Mouse (Mus musculus) layer of hippocampus, adult 2 months (tissue): ENCODE measurements around the gene Wnt5a. TPM values are rescaled to one million over a fixed set of nuclear protein-coding genes. Genes with fewer than 3 reads are reported as not detected.
A peak's percentile ranks its signal among the peaks of the same experiment; 100 is the strongest.

Experiments used
- DNase-seq, 2 experiments: peaks; one replicate each; pipeline ENCODE4 v3.0.0; 2022; ENCODE audit warnings: low spot score in 2 of 2
- H3K27ac ChIP-seq: fragments of 200-600 bp; 2 replicates; pipeline ENCODE4 v1.8.1; 2022
- H3K4me3 ChIP-seq: fragments of 200-600 bp; 2 replicates; pipeline ENCODE4 v1.8.1; 2022; ENCODE audit warnings: mild to moderate bottlenecking
- CTCF ChIP-seq: fragments of 200-600 bp; conservative IDR thresholded peaks from 2 replicates; pipeline ENCODE4 v1.8.1; 2022; ENCODE audit warnings: antibody characterized with exemption, mild to moderate bottlenecking, moderate library complexity
- long read RNA-seq, 2 experiments: library from polyadenylated mRNA; stranded (forward); transcript quantifications; one replicate each; pipeline ENCODE4 v2.0.0; 2021; ENCODE audit warnings: borderline mapping rate in 2 of 2
- total RNA-seq, 2 experiments: library from RNA; stranded (reverse); gene quantifications; 2 replicates each; pipeline ENCODE4 v1.2.3; 2021

Wnt5a gene
- 10 to 100 TPM in 1 of 2 experiments, 1 to 10 TPM in 1; 9.8 to 11.9 TPM for total RNA-seq
- long read RNA-seq, experiment 1, full-length matches to known transcripts = 5 of 8 reads
- long read RNA-seq, experiment 1, partial matches to known transcripts = 0 of 8 reads
- long read RNA-seq, experiment 1, other reads (novel, unspliced or antisense) = 3 of 8 reads
- long read RNA-seq, experiment 2, full-length matches to known transcripts = 1 of 1 reads
- long read RNA-seq, experiment 2, partial matches to known transcripts = 0 of 1 reads
- long read RNA-seq, experiment 2, other reads (novel, unspliced or antisense) = 0 of 1 reads

DNA sequence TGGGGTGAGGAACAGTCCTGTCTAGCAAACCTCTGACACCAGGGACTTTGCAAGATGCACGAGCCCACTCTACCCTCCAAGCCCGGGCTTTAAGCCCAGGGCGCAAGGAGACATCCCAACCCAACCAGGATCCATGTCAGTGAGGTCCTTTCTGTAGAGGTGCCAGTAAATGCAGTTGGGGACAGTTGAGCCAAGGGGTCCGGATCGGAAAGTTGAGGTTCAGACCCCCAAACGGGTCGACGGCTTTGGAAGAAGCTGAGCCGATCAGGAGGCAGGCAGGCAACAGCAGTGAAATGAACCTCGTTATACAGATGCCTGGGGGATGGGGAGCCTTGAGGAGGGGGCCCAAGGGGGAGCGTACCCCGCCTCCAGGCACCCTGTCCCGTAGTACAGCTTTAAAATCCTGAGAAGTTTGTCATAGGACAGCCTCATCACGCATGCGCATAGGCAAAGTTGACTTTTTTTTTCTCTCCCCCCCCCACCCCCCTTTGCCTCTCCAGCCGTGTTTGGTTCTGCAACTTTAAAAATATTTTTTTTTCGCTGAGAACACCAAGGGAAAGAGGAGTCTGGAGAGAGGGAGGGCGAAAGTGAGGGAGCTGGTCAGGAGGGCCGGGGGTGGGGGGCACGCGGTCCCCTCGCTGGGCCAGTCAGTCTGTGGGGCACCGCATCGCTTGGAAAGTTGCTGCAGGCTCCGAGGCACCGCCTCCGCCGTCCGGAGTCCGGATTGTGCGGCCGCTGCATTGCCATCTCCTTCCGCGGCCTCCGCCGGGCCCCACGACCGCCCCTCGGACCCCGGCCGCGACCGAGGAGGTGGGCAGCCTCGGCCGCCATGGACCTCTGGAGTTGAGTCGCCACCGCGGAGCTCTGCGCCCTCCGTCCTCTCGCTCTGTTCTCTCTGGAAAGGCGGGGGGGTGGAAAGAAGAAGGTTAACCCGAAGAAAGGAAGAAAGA lies at the start of gene Wnt5a:
TSS of gene Wnt5a (plus strand) at position 650 of the 950 bp plus-strand sequence.
- Histone ChIP-seq H3K4me3 (peak within 1 kb of the TSS; percentile 66), H3K27ac (peak within 1 kb of the TSS; percentile 75)
- DNase-seq = no peak
- TF ChIP-seq CTCF = no peak

DNA sequence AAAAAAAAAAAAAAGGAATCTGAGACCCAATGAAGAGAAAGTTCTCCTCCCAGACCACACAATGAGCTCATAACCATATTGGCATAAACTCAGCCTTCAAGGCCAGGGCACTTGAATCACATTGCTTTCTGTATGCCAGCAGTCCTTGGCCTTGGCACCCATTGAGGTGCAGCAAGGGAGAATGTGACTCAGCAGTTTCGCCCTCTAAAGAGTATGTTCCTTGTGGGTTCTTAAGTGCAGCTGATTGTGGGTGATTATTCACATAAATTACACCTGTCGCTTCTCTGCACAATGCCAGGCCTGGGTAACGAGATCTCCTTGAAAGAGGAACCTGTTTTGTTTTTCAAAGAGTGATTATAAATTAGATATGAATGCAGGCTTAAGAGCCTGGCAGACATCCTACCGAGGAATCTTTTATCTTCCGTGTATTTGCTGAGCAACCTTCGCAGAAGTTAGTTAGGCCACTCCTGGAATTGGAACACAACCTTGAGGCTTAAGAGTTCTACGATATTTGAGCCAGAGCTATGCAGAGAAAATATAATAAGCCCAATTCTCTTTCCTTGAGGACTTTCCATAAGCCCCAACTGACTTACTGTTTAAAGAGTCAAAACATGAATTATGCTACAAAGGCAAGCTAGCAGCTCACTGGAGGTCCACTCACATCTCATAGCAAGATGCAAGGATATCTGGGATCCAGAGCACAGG lies 48.0 kb upstream of the Wnt5a start:
- no peak for TF ChIP-seq CTCF
- no peak overlapping the region for H3K4me3 ChIP-seq
- H3K27ac ChIP-seq = no peak overlapping the region
- peak in 1 of 2 experiments; percentile 16 for DNase-seq

- no peak overlapping the region for H3K27ac ChIP-seq
- no peak overlapping the region for H3K4me3 ChIP-seq
- DNase-seq = no peak
- no peak for TF ChIP-seq CTCF
These were observed 47.1 kb upstream of the Wnt5a start for GRCm38 (mm10) chr14:28457428-28457827.

- Histone ChIP-seq H3K4me3 (no peak overlapping the region), H3K27ac (no peak overlapping the region)
- no peak for DNase-seq
- no peak for TF ChIP-seq CTCF
These were observed 36.6 kb upstream of the Wnt5a start for GRCm38 (mm10) chr14:28467956-28468355.

- Histone ChIP-seq H3K4me3 (no peak overlapping the region), H3K27ac (no peak overlapping the region)
- no peak for TF ChIP-seq CTCF
- no peak for DNase-seq
These were observed 34.9 kb upstream of the Wnt5a start for GRCm38 (mm10) chr14:28469696-28470095.

DNA sequence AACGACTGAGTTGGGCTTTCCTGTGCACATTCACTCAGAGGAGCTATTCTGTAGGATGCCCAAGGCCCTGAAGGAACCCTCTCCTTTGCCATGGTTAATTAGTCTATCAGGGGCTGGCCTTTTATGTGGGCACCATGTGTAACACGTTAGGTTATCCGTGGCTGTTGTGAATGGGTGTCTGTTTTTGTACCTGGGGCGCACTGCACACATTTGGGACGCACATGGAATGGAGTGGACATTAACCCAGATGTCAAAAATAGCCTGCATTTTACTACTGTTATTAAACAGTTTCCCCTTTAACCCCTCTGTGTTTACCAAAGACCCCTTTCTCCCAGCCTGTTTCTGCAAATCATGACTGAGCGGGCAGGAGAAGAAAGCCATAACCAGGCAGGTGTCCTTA lies 34.3 kb upstream of the Wnt5a start:
- TF ChIP-seq CTCF = no peak

DNA sequence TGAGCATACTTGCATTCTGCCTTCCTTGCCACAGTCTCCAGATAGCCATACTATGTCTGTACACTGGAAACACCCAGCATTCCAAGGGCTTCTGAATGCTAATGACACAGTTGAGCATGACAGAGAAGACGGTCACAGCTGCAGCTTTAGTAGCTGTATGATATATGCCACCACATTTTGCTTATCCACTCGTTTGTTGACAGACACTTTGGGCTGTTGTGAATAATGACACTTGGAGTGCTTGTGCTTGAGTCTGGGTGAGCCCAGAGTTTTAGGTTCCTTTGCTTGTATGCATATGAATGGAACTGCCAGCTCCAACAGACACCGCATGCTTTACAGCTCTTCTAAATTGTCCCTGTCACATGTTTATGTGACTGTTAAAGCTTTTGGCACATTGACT lies 29.5 kb upstream of the Wnt5a start:
- no peak overlapping the region; the same call in 1 of the 2 replicates for H3K27ac ChIP-seq

More for the DNA sequence above, 34.3 kb upstream of the Wnt5a start:
- DNase-seq = no peak
- no peak overlapping the region for H3K27ac ChIP-seq
- no peak overlapping the region for H3K4me3 ChIP-seq

DNA sequence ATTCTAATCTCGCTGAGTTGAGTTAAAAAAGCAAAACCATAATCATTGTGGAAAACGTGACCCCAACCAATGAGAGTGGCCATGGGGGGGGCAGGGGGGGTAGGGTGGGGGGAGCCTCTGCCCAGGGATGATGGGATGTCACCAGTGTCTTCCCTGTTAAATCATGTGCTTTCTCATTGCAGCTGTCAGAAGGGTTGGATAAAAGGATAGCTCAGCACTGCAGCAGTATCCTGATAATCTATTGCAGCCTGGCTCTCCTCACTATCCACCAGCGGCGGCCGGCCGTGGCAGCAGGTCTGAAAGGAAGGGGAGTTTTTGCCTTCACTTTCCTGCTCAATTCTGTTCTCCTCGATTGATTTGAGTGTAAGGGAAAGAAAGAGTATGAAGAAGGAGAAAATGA lies 29.1 kb upstream of the Wnt5a start:
- no peak for DNase-seq
- TF ChIP-seq CTCF = no peak
- Histone ChIP-seq H3K4me3 (no peak overlapping the region), H3K27ac (no peak overlapping the region; the same call in 1 of the 2 replicates)

More for the DNA sequence above, 29.5 kb upstream of the Wnt5a start:
- no peak for DNase-seq
- TF ChIP-seq CTCF = no peak
- no peak overlapping the region for H3K4me3 ChIP-seq

DNA sequence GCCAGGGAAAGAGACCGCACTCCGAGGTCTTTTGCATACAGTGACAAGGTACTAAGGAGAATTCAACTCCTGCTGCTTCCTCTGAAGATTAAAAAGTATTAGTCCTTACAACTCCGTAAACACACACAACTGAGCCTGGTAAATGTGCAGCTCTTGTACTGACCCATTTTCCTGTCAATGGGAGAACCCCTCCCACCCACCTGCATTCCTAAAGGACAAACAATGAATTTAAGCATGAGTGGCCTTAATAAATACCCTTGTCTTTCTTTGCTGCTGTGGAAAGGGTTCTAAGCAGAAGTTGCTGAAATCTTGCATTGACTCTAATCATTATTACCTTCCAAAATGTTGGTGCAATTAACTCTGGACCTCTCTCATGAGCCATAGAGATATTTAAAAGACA lies 27.8 kb upstream of the Wnt5a start:
- no peak for TF ChIP-seq CTCF
- Histone ChIP-seq H3K4me3 (no peak overlapping the region), H3K27ac (no peak overlapping the region)
- no peak for DNase-seq

DNA sequence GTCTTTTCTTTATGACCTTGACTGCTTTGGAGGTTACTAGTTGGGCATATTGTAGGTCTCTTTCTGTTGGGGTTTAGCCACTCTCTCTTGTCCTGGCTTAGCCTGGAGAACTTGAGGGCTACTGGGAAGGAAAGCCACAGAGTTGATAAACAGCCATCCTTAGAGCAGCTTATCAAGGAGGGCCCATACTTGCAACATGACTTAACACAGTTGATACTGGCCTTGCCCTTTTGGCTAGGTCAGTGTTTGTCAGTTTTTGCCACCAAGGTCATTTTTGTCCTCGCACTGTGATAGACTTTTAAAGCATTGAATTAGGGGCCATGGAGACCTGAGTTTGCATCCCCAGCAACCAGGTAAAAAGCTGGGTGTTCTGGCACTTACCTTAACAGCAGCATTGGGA lies 23.7 kb upstream of the Wnt5a start:
- H3K27ac ChIP-seq = no peak overlapping the region
- DNase-seq = no peak
- TF ChIP-seq CTCF = no peak
- no peak overlapping the region for H3K4me3 ChIP-seq

DNA sequence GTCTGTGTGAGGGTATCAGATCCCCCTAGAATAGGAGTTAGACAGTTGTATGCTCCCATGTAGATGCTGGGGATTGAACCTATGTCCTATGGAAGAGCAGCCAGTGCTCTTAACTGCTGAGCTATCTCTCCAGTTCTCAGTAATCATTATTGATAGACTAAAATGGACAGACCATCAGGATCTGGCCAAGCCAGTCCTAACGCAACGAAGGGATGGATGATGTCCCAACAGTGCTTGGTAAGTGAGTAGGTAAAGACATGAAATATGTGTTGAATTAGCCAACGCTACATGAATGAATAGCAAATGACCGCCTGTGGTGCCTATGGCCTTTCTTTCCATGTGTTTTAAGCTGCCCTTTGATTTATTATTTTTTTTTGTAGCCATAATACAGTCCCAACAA lies 10.7 kb upstream of the Wnt5a start:
- TF ChIP-seq CTCF = no peak
- Histone ChIP-seq H3K4me3 (no peak overlapping the region), H3K27ac (no peak overlapping the region)
- no peak for DNase-seq

DNA sequence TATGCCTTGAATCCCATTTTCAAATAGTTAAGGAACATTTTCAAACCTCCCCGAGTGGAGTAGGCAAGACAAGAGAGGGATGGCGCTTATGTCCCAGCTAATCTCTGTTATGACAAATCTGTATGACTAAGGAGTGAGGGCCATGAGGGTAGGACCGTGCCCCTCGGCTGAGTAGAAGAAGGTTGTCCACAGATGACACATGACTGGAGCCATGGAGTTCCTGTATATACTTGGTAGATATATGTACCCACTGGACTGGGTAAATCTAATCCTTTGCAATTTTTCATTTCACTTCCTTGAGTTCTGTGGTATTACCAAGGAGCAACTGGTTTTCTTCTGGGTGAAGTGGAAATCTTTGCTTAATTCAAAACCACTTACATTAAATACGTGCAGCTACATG lies 10.3 kb upstream of the Wnt5a start:
- Histone ChIP-seq H3K4me3 (no peak overlapping the region), H3K27ac (no peak overlapping the region)
- TF ChIP-seq CTCF = no peak
- no peak for DNase-seq

DNA sequence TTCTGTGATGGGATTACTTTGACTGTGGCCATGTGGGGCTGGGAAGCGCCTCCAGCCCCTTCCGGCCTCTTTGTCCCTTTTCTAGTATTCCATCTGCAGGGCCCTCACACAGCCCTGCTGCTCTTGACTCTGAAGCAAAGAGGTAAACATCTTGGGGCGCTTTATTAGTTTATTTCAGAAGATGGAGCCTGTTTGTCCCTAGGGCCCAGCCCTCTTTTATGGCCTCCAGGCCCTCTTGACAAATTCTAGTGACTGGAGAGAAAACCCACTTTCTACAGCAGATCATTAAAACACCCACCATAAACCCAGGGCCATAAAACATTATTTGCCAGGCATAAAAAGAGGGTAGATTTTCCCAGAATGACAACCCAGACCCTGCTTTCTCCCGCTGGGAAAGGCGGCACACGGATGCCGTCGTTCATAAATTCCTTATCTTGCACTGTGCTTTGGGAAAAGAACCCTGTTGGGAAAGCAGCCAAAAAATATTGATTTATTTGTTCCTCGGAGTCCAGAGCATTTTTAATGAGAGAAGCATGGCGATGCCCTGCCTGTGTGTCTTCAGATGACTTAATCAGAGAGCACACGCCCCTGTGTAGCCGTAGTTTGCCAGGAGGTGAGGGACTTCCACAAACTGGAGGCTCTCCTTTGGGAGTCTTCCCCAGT lies 3.2 kb upstream of the Wnt5a start:
- no peak overlapping the region for H3K27ac ChIP-seq
- DNase-seq = no peak
- H3K4me3 ChIP-seq = no peak overlapping the region
- no peak for TF ChIP-seq CTCF
